Mouse (Mus musculus): Measurements from ENCODE around the gene Rbm31y. TPM values are rescaled to one million over a fixed set of nuclear protein-coding genes. Genes with fewer than 3 reads are reported as not detected.
"Not testable (repeated sequence)": the region's sequence is repeated elsewhere in the genome, so short reads cannot be mapped to it uniquely, and the experiment has no call there.

Gene Rbm31y
- not detected for total RNA-seq (2021)
- long read RNA-seq, experiment 1: 0 reads
- long read RNA-seq, experiment 2: 0 reads

DNA sequence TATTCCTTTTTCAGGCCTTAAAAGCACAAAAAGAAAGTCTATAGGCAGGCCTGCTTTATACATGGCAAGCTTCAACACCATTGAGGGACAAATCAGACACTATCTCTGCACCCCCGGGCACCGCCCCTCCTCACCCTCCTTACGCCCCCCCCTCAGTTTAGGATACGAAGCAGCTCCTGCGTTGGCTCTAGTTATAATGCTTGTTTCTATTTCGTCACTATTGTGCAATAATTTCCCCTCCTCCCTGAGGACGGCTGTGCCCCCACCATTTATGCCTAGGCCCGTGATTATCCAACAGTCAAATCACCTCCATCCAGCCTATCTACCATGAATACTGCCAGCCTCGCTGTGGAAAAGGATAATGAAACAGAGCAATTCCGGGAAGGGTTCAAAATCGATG, at the start of gene Rbm31y:
Gene Rbm31y, plus strand, starts transcription at position 301 of the 400 bp plus-strand sequence.
- H3K4me3 ChIP-seq; H3K27ac ChIP-seq; intact Hi-C loops (cut with DNase I); DNase-seq: not testable (repeated sequence)

Measured in gastrocnemius, adult 2 months (tissue).